Mouse (Mus musculus) brain, embryonic 14.5 days (tissue): ENCODE measurements around the gene Sec14l1.

ENCODE experiments used
- CTCF ChIP-seq: fragments of 200-500 bp; IDR thresholded peaks from 2 replicates; pipeline ENCODE4 v1.5.1; 2012; ENCODE audit warnings: inconsistent platforms, mild to moderate bottlenecking, moderate library complexity, borderline replicate concordance; ENCODE audit not compliant: insufficient read depth, insufficient read length; ENCODE audit errors: extremely low read depth
- POLR2A ChIP-seq: fragments of 200-500 bp; IDR thresholded peaks from 2 replicates; pipeline ENCODE4 v1.6.1; 2012; ENCODE audit warnings: mild to moderate bottlenecking, inconsistent platforms, borderline replicate concordance; ENCODE audit not compliant: poor library complexity, insufficient read depth, insufficient read length, severe bottlenecking; ENCODE audit errors: extremely low read depth

DNA sequence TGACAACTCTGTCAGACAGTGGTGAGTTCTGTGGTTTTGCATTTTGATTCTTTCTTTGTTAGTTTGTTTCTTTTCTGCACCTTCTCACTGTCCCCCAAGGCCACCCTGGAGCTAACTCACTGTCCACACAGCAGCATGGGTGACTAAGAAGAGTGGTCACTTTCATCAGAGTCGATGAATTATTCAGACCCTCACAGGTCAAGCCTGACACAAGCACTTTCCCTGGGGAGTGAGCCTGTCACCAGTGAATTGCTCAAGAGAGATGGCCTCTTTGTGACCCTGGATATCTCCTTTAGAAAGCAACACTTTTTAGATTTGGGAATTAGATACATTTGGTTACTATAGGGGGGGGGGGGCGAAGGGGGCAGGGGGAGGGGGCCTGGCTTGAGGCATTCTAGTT lies 15.6 kb upstream of the Sec14l1 start:
- TF ChIP-seq CTCF (no peak), POLR2A (no peak)
